Mouse (Mus musculus) liver, postnatal 0 days (tissue): ENCODE measurements around the gene Srcin1.

Experiments
- CTCF ChIP-seq: sonication (generic); IDR thresholded peaks from 2 replicates; pipeline ENCODE4 v1.5.1; 2016; ENCODE audit warnings: antibody characterized with exemption, low read depth
- EP300 ChIP-seq: IDR thresholded peaks from 2 replicates; pipeline ENCODE4 v1.6.1; 2016; ENCODE audit warnings: antibody characterized with exemption, low read depth, mild to moderate bottlenecking

- TF ChIP-seq CTCF (peak; percentile 72), EP300 (no peak)
Measured at GRCm38 (mm10) chr11:97556569-97557408, 19.2 kb downstream of the Srcin1 start.
